Comparison of ENCODE assay signal across 8 mouse cellular contexts in the genomic region with DNA sequence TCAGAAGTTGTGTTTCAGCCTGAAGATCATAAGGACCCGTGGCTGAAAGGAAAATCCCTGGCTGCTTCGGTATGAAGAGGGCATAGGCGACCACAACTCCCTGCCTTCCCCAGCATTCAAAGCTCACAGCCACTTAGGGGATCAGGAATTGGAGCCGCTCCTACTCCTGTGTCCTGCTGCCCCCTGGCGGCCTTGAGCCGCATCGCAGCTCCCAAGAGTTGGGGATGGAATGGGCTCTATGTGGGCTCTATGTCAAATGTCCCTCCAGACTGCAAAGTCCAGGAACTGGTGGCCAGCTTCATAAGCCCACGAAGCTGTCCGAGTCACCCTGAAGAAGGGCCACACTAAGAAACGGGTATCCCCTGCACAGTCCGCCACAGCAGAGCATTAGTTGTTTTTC. TPM values are rescaled to one million over a fixed set of nuclear protein-coding genes. Genes with fewer than 3 reads are reported as not detected.
DNase-seq lines count a peak whose midpoint lies in the region; ATAC-seq lines count a peak whose summit lies in the region.

No protein-coding gene starts in this region.

- H3K9ac ChIP-seq in hindbrain, embryonic 16.5 days (ENCODE audit: low read depth, low read length), result no peak overlapping the region

- H3K4me1 ChIP-seq in hindbrain, embryonic 16.5 days (ENCODE audit: control insufficient read depth, insufficient read depth, low read depth, low read length), result no peaks in the 10 kb centered on the region
- H3K4me1 ChIP-seq in megakaryocyte, embryonic 14.5 days, result peaks cover 16% of the 10 kb centered on the region

- H3K4me2 ChIP-seq in hindbrain, embryonic 16.5 days (ENCODE audit: low read length), result no peak overlapping the region

- ATAC-seq in hindbrain, embryonic 16.5 days, result peak; percentile 76

- 3% methylated on average over 11 of the region's 11 CpGs for WGBS in hindbrain, embryonic 16.5 days

- DNase-seq in R1 (ENCODE audit: low read depth, low spot score), result peak; percentile 78
- DNase-seq in cerebellum, adult 9-11 months, result peak; percentile 73
- DNase-seq in frontal cortex, postnatal 25 days (ENCODE audit: low spot score in 2 of 2), result peak; percentile 79 to 90
- DNase-seq in left cerebral cortex, adult 18-20 months (ENCODE audit: low spot score in 2 of 2), result peak; percentile 88 to 96
- DNase-seq in right cerebral cortex, adult 18-20 months, result peak; percentile 83
- peak; percentile 91 for DNase-seq in urinary bladder, adult 2 months (ENCODE audit: low spot score)

- no peak overlapping the region for H3K27ac ChIP-seq in hindbrain, embryonic 16.5 days (ENCODE audit: low read depth, low read length)

- H3K36me3 ChIP-seq in hindbrain, embryonic 16.5 days (ENCODE audit: control insufficient read depth, insufficient read depth, low read length), result no peaks in the 10 kb centered on the region
- H3K36me3 ChIP-seq in megakaryocyte, embryonic 14.5 days (replicated peaks; ENCODE audit: low read length), result no peaks in the 10 kb centered on the region

- peaks cover 2% of the 10 kb centered on the region for H3K27me3 ChIP-seq in hindbrain, embryonic 16.5 days (replicated peaks; ENCODE audit: control insufficient read depth, insufficient read depth, low read length)
- peaks cover 33% of the 10 kb centered on the region for H3K27me3 ChIP-seq in megakaryocyte, embryonic 14.5 days (replicated peaks)

- H3K4me3 ChIP-seq in hindbrain, embryonic 16.5 days (ENCODE audit: low read length), result no peak overlapping the region
- peak overlapping the region; percentile 25 for H3K4me3 ChIP-seq in megakaryocyte, embryonic 14.5 days (replicated peaks)

- H3K9me3 ChIP-seq in hindbrain, embryonic 16.5 days (ENCODE audit: control insufficient read depth, low read length), result no peaks in the 10 kb centered on the region
- peaks cover 16% of the 10 kb centered on the region for H3K9me3 ChIP-seq in megakaryocyte, embryonic 14.5 days

RNA-seq across cellular contexts. Expression of a gene that starts 12.2 kb away (rescaled TPM):
- 125 and 134 TPM in 2 replicates for polyA plus RNA-seq in hindbrain, embryonic 16.5 days (2015; fragmentation: Nextera tagmentation; extraction: Ambion mirVana)
- 10 to 100 TPM; 26.2 to 33.1 TPM for total RNA-seq in left cerebral cortex, adult 18-20 months (2021)
- polyA plus RNA-seq in megakaryocyte, embryonic 14.5 days (2012; ENCODE audit: insufficient read depth, low replicate concordance), result 170 and 362 TPM in 2 replicates
- polyA plus RNA-seq in urinary bladder, adult 2 months (2012; rRNA removed), result 589 and 606 TPM in 2 replicates

RNA-seq across cellular contexts. Expression of a gene that starts 33.2 kb away (rescaled TPM):
- 331 and 355 TPM in 2 replicates for polyA plus RNA-seq in hindbrain, embryonic 16.5 days (2015; fragmentation: Nextera tagmentation; extraction: Ambion mirVana)
- total RNA-seq in left cerebral cortex, adult 18-20 months (2021), result 100 to 1,000 TPM; 201 to 213 TPM
- polyA plus RNA-seq in megakaryocyte, embryonic 14.5 days (2012; ENCODE audit: insufficient read depth, low replicate concordance), result 83.5 and 158 TPM in 2 replicates
- polyA plus RNA-seq in urinary bladder, adult 2 months (2012; rRNA removed), result 314 and 350 TPM in 2 replicates

RNA-seq across cellular contexts. Expression of a gene that starts 39.2 kb away (rescaled TPM):
- 9.8 and 10.1 TPM in 2 replicates for polyA plus RNA-seq in hindbrain, embryonic 16.5 days (2015; fragmentation: Nextera tagmentation; extraction: Ambion mirVana)
- 10 to 100 TPM; 11.6 to 14.9 TPM for total RNA-seq in left cerebral cortex, adult 18-20 months (2021)
- polyA plus RNA-seq in megakaryocyte, embryonic 14.5 days (2012; ENCODE audit: insufficient read depth, low replicate concordance), result 31.8 and 57.1 TPM in 2 replicates
- polyA plus RNA-seq in urinary bladder, adult 2 months (2012; rRNA removed), result 14.0 and 15.4 TPM in 2 replicates

RNA-seq across cellular contexts. Expression of a gene that starts 41.3 kb away (rescaled TPM):
- 140 and 151 TPM in 2 replicates for polyA plus RNA-seq in hindbrain, embryonic 16.5 days (2015; fragmentation: Nextera tagmentation; extraction: Ambion mirVana)
- 100 to 1,000 TPM; 587 to 598 TPM for total RNA-seq in left cerebral cortex, adult 18-20 months (2021)
- polyA plus RNA-seq in megakaryocyte, embryonic 14.5 days (2012; ENCODE audit: insufficient read depth, low replicate concordance), result 0.86 TPM in 1 of 2 replicates, not detected in the other
- 11.9 and 14.5 TPM in 2 replicates for polyA plus RNA-seq in urinary bladder, adult 2 months (2012; rRNA removed)

RNA-seq across cellular contexts. Expression of a gene that starts 45.4 kb away (rescaled TPM):
- polyA plus RNA-seq in hindbrain, embryonic 16.5 days (2015; fragmentation: Nextera tagmentation; extraction: Ambion mirVana), result 0.64 and 0.67 TPM in 2 replicates
- total RNA-seq in left cerebral cortex, adult 18-20 months (2021), result 1 to 10 TPM in 1 of 2 experiments, under 1 TPM in 1; 0.79 to 1.2 TPM
- 1.5 and 7.3 TPM in 2 replicates for polyA plus RNA-seq in megakaryocyte, embryonic 14.5 days (2012; ENCODE audit: insufficient read depth, low replicate concordance)
- polyA plus RNA-seq in urinary bladder, adult 2 months (2012; rRNA removed), result 0.19 TPM in 2 replicates
